Mouse (Mus musculus): ENCODE results near the gene Shmt2. TPM values are rescaled to one million over a fixed set of nuclear protein-coding genes. Genes with fewer than 3 reads are reported as not detected.

Gene Shmt2
- polyA plus RNA-seq, 1 experiment from 2014 or later = 110 TPM

DNA sequence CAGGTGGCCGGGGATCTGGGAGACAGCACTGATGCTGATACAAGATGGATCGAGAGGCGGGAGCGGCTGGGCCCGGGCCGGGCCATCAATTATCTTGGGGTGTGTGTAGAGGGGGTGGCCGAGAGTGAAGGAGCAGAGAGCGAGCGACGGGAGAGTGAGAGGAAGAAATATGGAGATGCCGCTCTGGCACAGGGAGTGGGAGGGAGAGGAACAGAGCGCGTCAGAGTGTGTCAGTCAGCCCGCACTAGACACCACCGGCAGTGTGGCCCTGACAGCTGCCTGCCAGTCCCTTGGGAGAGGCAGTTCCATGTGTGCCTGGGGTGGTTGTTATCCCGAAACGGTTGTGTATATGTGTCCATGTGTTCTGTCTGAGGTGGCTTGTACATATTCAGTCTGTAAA is 5.2 kb upstream of the Shmt2 start:
- peaks cover 100% of the 10 kb centered on the region for H3K27me3 ChIP-seq (replicated peaks; ENCODE audit: low read depth, poor library complexity, severe bottlenecking)
- DNase-seq (ENCODE audit: low spot score) = peak; percentile 51
- peaks cover 79% of the 10 kb centered on the region for H3K4me1 ChIP-seq
- H3K4me3 ChIP-seq = peak overlapping the region; percentile 42; the same call in 1 of the 2 replicates
- no peaks in the 10 kb centered on the region for H3K9me3 ChIP-seq
- no peak overlapping the region for H3K27ac ChIP-seq (replicated peaks)
- H3K36me3 ChIP-seq (replicated peaks) = no peaks in the 10 kb centered on the region
- 3% methylated on average over 17 of the region's 17 CpGs for WGBS

GRCm38 (mm10) chr10:127526681-127527080 is 4.4 kb upstream of the Shmt2 start:
- Histone ChIP-seq H3K27me3 (replicated peaks; ENCODE audit: low read depth, poor library complexity, severe bottlenecking) (peaks cover 92% of the 10 kb centered on the region), H3K4me1 (peaks cover 76% of the 10 kb centered on the region), H3K4me3 (peak overlapping the region; percentile 42), H3K9me3 (no peaks in the 10 kb centered on the region), H3K27ac (replicated peaks) (no peak overlapping the region), H3K36me3 (replicated peaks) (no peaks in the 10 kb centered on the region)
- WGBS = 0% methylated on average over 26 of the region's 26 CpGs
- peak; percentile 82 for DNase-seq (ENCODE audit: low spot score)

- peak overlapping the region; percentile 42 for H3K4me3 ChIP-seq
- 2% methylated on average over 26 of the region's 26 CpGs for WGBS
- DNase-seq (ENCODE audit: low spot score) = peak; percentile 35
- H3K27ac ChIP-seq (replicated peaks) = no peak overlapping the region
- no peaks in the 10 kb centered on the region for H3K9me3 ChIP-seq
- H3K36me3 ChIP-seq (replicated peaks) = no peaks in the 10 kb centered on the region
- H3K4me1 ChIP-seq = peaks cover 76% of the 10 kb centered on the region
- H3K27me3 ChIP-seq (replicated peaks; ENCODE audit: low read depth, poor library complexity, severe bottlenecking) = peaks cover 86% of the 10 kb centered on the region
These were observed 3.8 kb upstream of the Shmt2 start for GRCm38 (mm10) chr10:127526048-127526447.

- Histone ChIP-seq H3K27ac (replicated peaks) (no peak overlapping the region), H3K9me3 (no peaks in the 10 kb centered on the region), H3K27me3 (replicated peaks; ENCODE audit: low read depth, poor library complexity, severe bottlenecking) (peaks cover 83% of the 10 kb centered on the region), H3K4me1 (peaks cover 75% of the 10 kb centered on the region), H3K36me3 (replicated peaks) (peaks cover 12% of the 10 kb centered on the region), H3K4me3 (peak overlapping the region; percentile 36)
- DNase-seq (ENCODE audit: low spot score) = peak; percentile 26
- 2% methylated on average over 23 of the region's 23 CpGs for WGBS
These were observed 2.5 kb upstream of the Shmt2 start for GRCm38 (mm10) chr10:127524646-127525255.

- Histone ChIP-seq H3K9me3 (0 out of 2 replicates have a peak, but pooled peaks cover 4% of the 10 kb centered on the region), H3K36me3 (replicated peaks) (peaks cover 41% of the 10 kb centered on the region), H3K4me3 (peak overlapping the region; percentile 70), H3K4me1 (peaks cover 71% of the 10 kb centered on the region), H3K27ac (replicated peaks) (peak overlapping the region; percentile 83), H3K27me3 (replicated peaks; ENCODE audit: low read depth, poor library complexity, severe bottlenecking) (peaks cover 81% of the 10 kb centered on the region)
- no peak for DNase-seq (ENCODE audit: low spot score)
- WGBS = 13% methylated on average over 12 of the region's 12 CpGs
These were observed 598 bp downstream of the Shmt2 start for GRCm38 (mm10) chr10:127521611-127522080.

GRCm38 (mm10) chr10:127520714-127521357 is 1.4 kb downstream of the Shmt2 start:
- peaks cover 71% of the 10 kb centered on the region for H3K4me1 ChIP-seq
- H3K36me3 ChIP-seq (replicated peaks) = peaks cover 41% of the 10 kb centered on the region
- H3K4me3 ChIP-seq = peak overlapping the region; percentile 70
- H3K27me3 ChIP-seq (replicated peaks; ENCODE audit: low read depth, poor library complexity, severe bottlenecking) = peaks cover 81% of the 10 kb centered on the region
- DNase-seq (ENCODE audit: low spot score) = no peak
- 80% methylated on average over 20 of the region's 20 CpGs for WGBS
- H3K9me3 ChIP-seq = 0 out of 2 replicates have a peak, but pooled peaks cover 4% of the 10 kb centered on the region
- H3K27ac ChIP-seq (replicated peaks) = no peak overlapping the region

- H3K27ac ChIP-seq (replicated peaks) = no peak overlapping the region
- peaks cover 72% of the 10 kb centered on the region for H3K4me1 ChIP-seq
- H3K4me3 ChIP-seq = peak overlapping the region; percentile 70
- WGBS = 93% methylated on average over 37 of the region's 37 CpGs
- peaks cover 81% of the 10 kb centered on the region for H3K27me3 ChIP-seq (replicated peaks; ENCODE audit: low read depth, poor library complexity, severe bottlenecking)
- H3K9me3 ChIP-seq = 0 out of 2 replicates have a peak, but pooled peaks cover 4% of the 10 kb centered on the region
- no peak for DNase-seq (ENCODE audit: low spot score)
- peaks cover 41% of the 10 kb centered on the region for H3K36me3 ChIP-seq (replicated peaks)
These were observed 2.1 kb downstream of the Shmt2 start for GRCm38 (mm10) chr10:127519903-127520713.

DNA sequence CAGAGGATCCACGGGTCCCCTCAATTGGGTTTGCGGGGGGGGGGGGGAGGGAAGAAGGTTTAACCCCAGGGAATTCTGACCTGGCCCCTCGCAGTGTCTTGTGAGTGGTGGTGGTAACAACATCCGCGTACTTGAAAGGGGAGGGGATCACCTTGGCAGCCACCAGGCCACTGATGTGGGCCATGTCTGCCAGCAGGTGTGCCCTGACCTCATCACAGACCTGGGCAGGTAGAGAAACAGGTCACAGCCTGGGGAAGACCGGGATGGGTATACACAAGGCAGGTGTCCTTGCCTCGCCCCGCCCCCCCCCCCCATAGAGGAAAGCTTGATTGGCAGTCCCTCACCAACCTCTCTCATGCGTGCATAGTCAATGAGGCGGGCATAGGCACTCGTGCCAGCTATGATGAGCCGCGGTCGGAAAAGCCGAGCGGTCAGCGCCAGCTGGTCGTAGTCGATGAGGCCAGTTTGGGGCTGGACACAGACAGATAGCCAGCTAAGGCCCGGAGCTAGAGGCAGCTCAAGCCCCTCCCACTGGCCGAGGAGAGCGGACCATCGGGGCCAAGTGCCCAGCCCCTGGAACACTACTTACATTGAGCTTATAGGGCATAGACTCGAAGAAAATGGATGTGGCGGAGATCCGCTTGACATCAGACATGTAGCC is 3.1 kb downstream of the Shmt2 start:
- Histone ChIP-seq H3K4me3 (no peak overlapping the region), H3K9me3 (0 out of 2 replicates have a peak, but pooled peaks cover 4% of the 10 kb centered on the region), H3K27ac (replicated peaks) (no peak overlapping the region), H3K27me3 (replicated peaks; ENCODE audit: low read depth, poor library complexity, severe bottlenecking) (peaks cover 81% of the 10 kb centered on the region), H3K36me3 (replicated peaks) (peaks cover 41% of the 10 kb centered on the region), H3K4me1 (peaks cover 72% of the 10 kb centered on the region)
- WGBS = 94% methylated on average over 26 of the region's 26 CpGs
- DNase-seq (ENCODE audit: low spot score) = no peak

DNA sequence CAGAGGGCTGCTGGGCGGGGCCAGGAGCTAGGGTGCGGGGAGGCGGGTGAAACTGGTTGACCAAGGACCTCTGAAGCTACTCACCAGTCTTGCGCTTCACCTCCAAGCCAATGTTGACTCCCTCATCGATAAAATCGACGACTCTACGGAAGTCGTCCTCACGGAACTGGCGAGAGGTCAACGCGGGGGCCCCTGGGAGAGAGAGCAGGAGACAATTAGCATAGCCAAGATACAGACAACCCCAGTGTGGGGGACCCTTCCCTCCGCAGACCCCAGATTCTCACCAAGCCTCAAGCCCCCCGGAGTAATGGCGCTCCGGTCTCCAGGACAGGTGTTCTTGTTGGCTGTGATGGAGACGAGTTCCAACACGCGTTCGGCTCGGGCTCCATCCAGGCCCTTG is 4.3 kb downstream of the Shmt2 start:
- peaks cover 81% of the 10 kb centered on the region for H3K27me3 ChIP-seq (replicated peaks; ENCODE audit: low read depth, poor library complexity, severe bottlenecking)

DNA sequence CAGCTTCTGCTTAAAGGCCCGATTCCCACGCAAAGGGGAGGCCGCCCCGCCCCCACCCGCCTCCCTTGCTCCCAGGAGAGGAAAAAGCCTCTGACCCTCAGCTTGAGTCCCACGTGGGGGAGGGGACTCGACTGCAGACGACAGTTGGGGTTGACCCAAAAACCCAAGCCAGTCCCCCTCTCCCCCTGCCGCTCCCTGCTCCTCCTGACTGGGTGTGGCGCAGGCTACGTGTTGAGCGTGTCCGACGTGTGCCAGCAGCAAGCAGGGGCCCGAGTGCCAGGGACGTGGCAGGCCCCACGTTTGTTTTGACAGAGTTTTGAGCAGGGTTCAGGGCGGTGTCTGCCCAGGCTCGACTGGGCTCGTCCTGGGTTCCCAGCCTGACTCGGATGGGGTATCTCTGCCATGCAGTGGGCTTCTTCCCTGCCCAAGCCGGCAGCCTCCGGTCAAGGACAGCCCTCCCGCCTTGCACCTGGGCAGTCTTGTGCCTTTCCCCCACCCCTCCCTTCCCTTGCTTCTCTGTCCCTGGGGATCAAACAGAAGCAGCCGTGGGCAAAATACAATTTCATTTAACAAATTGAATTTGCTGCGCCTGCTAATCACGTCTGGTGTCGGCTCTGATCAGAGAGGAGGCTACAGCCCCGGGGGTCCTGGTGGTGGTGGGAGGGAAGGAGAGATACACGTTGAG is 5.5 kb downstream of the Shmt2 start:
- H3K4me1 ChIP-seq = peaks cover 87% of the 10 kb centered on the region

More for the DNA sequence above, 4.3 kb downstream of the Shmt2 start:
- Histone ChIP-seq H3K9me3 (0 out of 2 replicates have a peak, but pooled peaks cover 4% of the 10 kb centered on the region), H3K27ac (replicated peaks) (no peak overlapping the region), H3K36me3 (replicated peaks) (peaks cover 41% of the 10 kb centered on the region), H3K4me1 (peaks cover 83% of the 10 kb centered on the region), H3K4me3 (0 out of 2 replicates have a peak overlapping the region, but pooled peaks have one; percentile 11)
- 94% methylated on average over 22 of the region's 22 CpGs for WGBS
- DNase-seq (ENCODE audit: low spot score) = no peak

DNA sequence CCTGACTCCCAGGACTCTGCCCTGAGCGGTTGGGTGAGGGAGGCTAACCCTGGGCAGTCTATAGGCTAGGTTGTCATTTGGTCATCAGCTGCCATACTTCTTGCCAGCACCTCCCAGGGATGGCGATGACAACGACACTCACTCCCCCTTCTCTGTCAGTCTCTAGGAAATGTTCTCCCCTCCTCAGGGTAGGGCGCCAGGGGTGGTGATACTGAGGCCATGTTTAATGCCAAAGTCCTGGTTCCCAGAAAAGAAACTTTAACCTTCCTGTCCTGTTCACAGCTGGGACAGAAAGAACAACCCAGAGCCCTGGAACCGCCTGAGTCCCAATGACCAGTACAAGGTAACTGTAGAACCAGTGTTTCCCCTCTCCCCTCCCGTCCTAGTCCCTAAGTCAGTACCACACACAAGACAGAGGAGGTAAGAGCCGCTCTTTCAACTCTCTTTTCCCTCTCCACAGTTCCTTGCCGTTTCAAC is 6.2 kb downstream of the Shmt2 start:
- DNase-seq (ENCODE audit: low spot score) = no peak
- WGBS = 9% methylated on average over 8 of the region's 8 CpGs
- Histone ChIP-seq H3K9me3 (0 out of 2 replicates have a peak, but pooled peaks cover 4% of the 10 kb centered on the region), H3K36me3 (replicated peaks) (peaks cover 41% of the 10 kb centered on the region), H3K4me3 (peak overlapping the region; percentile 64), H3K27me3 (replicated peaks; ENCODE audit: low read depth, poor library complexity, severe bottlenecking) (peaks cover 96% of the 10 kb centered on the region), H3K27ac (replicated peaks) (peak overlapping the region; percentile 69), H3K4me1 (peaks cover 87% of the 10 kb centered on the region)

More for the DNA sequence above, 5.5 kb downstream of the Shmt2 start:
- Histone ChIP-seq H3K36me3 (replicated peaks) (peaks cover 41% of the 10 kb centered on the region), H3K9me3 (0 out of 2 replicates have a peak, but pooled peaks cover 4% of the 10 kb centered on the region), H3K27ac (replicated peaks) (peak overlapping the region; percentile 69), H3K4me3 (peak overlapping the region; percentile 64), H3K27me3 (replicated peaks; ENCODE audit: low read depth, poor library complexity, severe bottlenecking) (peaks cover 89% of the 10 kb centered on the region)
- WGBS = 4% methylated on average over 30 of the region's 30 CpGs
- peak; percentile 74 for DNase-seq (ENCODE audit: low spot score)

All from embryonic facial prominence, embryonic 10.5 days (tissue).